Mouse (Mus musculus) heart, embryonic 13.5 days (tissue): ENCODE measurements around the gene Gm27029. TPM values are rescaled to one million over a fixed set of nuclear protein-coding genes. Genes with fewer than 3 reads are reported as not detected.
A peak's percentile ranks its signal among the peaks of the same experiment; 100 is the strongest.

Experiments used
- ATAC-seq: fragments of 200-750 bp; cut with Nextera tagmentation; 2 replicates; pipeline ENCODE4 v1.8.0; 2017; ENCODE audit warnings: moderate TSS enrichment; ENCODE audit not compliant: insufficient number of reproducible peaks, low FRiP score, low TSS enrichment; ENCODE audit errors: extremely low read depth
- H3K27ac ChIP-seq: fragments of 300-500 bp; sonication (generic); replicated peaks from 2 replicates; pipeline ENCODE4 v1.5.1; 2015; ENCODE audit warnings: moderate library complexity, mild to moderate bottlenecking, inconsistent platforms
- H3K27me3 ChIP-seq: fragments of 300-500 bp; sonication (generic); replicated peaks from 2 replicates; pipeline ENCODE4 v1.6.1; 2015; ENCODE audit warnings: mild to moderate bottlenecking, inconsistent platforms
- H3K36me3 ChIP-seq: fragments of 300-500 bp; sonication (generic); 2 replicates; pipeline ENCODE4 v1.6.1; 2015; ENCODE audit warnings: mild to moderate bottlenecking, inconsistent platforms
- H3K4me1 ChIP-seq: fragments of 300-500 bp; sonication (generic); 2 replicates; pipeline ENCODE4 v1.6.1; 2015; ENCODE audit warnings: inconsistent platforms
- H3K4me2 ChIP-seq: fragments of 300-500 bp; sonication (generic); 2 replicates; pipeline ENCODE4 v1.6.1; 2015; ENCODE audit warnings: inconsistent platforms, mild to moderate bottlenecking, moderate library complexity
- H3K4me3 ChIP-seq: fragments of 300-500 bp; sonication (generic); 2 replicates; pipeline ENCODE4 v1.5.1; 2015; ENCODE audit warnings: moderate library complexity, mild to moderate bottlenecking, inconsistent platforms
- H3K9ac ChIP-seq: fragments of 300-500 bp; sonication (generic); 2 replicates; pipeline ENCODE4 v1.6.1; 2015; ENCODE audit warnings: inconsistent platforms, mild to moderate bottlenecking, moderate library complexity
- H3K9me3 ChIP-seq: fragments of 300-500 bp; sonication (generic); 2 replicates; pipeline ENCODE4 v1.6.1; 2016; ENCODE audit warnings: inconsistent platforms
- WGBS: fragments of 180-500 bp; shearing (Covaris S2); methylation state at CpG from one replicate; pipeline ENCODE4 v1.1.7; 2015; ENCODE audit warnings: mixed read lengths; 5-methylcytosine and 5-hydroxymethylcytosine counted together
- microRNA-seq: library from miRNA; unstranded; fragments of <30 nt; microRNA quantifications from one replicate; pipeline ENCODE4, GENCODE M21; 2016
- polyA plus RNA-seq: library from polyadenylated mRNA; unstranded; fragments of >200 nt; fragmentation: Nextera tagmentation; extraction: Ambion mirVana; gene quantifications from 2 replicates; pipeline ENCODE4 v1.2.1, GENCODE M21; 2015

Gene Gm27029
- polyA plus RNA-seq, 1 experiment from 2014 or later, result 18.3 TPM

- H3K9ac ChIP-seq, result peak overlapping the region; percentile 38
- H3K4me2 ChIP-seq, result no peak overlapping the region
- no peaks in the 10 kb centered on the region for H3K9me3 ChIP-seq
- peaks cover 29% of the 10 kb centered on the region for H3K4me1 ChIP-seq
- ATAC-seq, result no peak
- H3K27ac ChIP-seq, result no peak overlapping the region
- H3K4me3 ChIP-seq, result no peak overlapping the region
- WGBS, result 7% methylated on average over 5 of the region's 5 CpGs
- no peaks in the 10 kb centered on the region for H3K36me3 ChIP-seq
- no peaks in the 10 kb centered on the region for H3K27me3 ChIP-seq
These were observed 60.1 kb downstream of the Gm27029 start for GRCm38 (mm10) chr11:101364531-101364931.

DNA sequence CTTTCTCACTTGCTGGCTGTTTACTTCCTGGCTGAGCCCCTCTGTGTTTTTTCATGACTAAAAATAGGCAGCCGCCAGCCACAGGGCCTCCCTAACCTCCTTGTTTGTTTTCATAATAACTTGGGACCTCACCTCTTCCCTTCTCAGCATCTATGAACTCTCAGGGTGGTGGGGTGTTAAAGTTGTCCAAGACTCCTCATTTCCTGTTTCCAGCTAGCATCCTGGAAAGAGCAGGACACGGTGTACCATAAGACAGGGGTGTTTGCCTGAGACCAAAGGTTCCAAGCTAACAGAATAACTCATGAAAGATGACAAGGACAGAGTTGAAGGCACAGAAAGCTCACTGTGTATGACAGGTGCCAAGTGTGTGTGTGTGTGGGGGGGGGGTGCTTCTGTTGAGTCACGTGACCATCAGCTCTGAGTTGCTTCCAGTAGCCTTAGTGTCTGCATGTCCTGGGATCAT lies 63.9 kb downstream of the Gm27029 start:
- Histone ChIP-seq H3K36me3 (no peaks in the 10 kb centered on the region), H3K4me1 (peaks cover 31% of the 10 kb centered on the region), H3K9me3 (no peaks in the 10 kb centered on the region), H3K4me3 (no peak overlapping the region), H3K9ac (no peak overlapping the region), H3K27me3 (no peaks in the 10 kb centered on the region), H3K4me2 (peak overlapping the region; percentile 2; the same call in 1 of the 2 replicates), H3K27ac (peak overlapping the region; percentile 58)
- WGBS, result 38% methylated on average over 3 of the region's 3 CpGs
- no peak for ATAC-seq

- H3K4me3 ChIP-seq, result no peak overlapping the region
- ATAC-seq, result no peak
- peak overlapping the region; percentile 58 for H3K27ac ChIP-seq
- no peaks in the 10 kb centered on the region for H3K36me3 ChIP-seq
- H3K27me3 ChIP-seq, result no peaks in the 10 kb centered on the region
- H3K9me3 ChIP-seq, result no peaks in the 10 kb centered on the region
- peaks cover 29% of the 10 kb centered on the region for H3K4me1 ChIP-seq
- H3K4me2 ChIP-seq, result no peak overlapping the region
- no peak overlapping the region for H3K9ac ChIP-seq
- WGBS, result 53% methylated on average over 9 of the region's 9 CpGs
These were observed 64.8 kb downstream of the Gm27029 start for GRCm38 (mm10) chr11:101359776-101360175.

DNA sequence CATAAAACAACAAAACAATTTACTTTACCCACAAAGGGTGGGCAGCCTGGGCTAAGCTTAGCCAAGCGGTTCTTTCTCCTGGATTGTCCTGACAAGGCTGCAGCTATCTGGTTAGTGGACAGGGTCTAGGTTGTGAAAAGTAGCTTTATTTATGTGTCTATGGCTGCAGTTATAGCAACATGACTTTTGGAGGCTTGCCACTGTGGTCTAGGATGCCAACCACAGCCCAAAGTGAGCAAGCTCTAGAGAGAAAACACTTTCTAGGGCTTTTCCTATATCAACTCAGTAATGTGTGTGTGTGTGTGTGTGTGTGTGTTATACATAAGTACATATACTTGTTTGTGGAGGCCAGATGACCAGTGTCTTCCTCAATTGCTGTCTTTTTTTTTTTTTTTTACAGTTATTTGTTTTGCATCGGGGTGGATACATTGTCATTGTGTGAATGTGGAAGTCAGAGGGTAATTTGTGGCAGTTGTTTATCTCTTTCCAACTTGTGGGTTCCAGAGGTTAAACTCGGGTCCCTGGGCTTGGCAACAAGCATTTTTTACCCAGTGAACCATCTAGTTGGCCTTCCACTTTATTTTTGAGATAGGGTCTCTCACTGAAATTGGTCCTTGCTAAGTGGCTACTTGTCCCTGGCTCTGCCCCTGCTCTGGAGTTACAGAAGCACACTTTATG lies 67.0 kb downstream of the Gm27029 start:
- Histone ChIP-seq H3K9ac (no peak overlapping the region), H3K4me2 (no peak overlapping the region), H3K36me3 (no peaks in the 10 kb centered on the region), H3K4me3 (no peak overlapping the region), H3K4me1 (peaks cover 22% of the 10 kb centered on the region), H3K27me3 (no peaks in the 10 kb centered on the region), H3K9me3 (no peaks in the 10 kb centered on the region), H3K27ac (no peak overlapping the region)
- 73% methylated on average over 3 of the region's 3 CpGs for WGBS
- ATAC-seq, result no peak

Small RNA genes within 50 kb of the gene (microRNA-seq; reads per million reads assigned to microRNA genes)
- gene Mir6929, result 1.0 reads per million

Other genes starting within 250 kb of the Gm27029 start
- gene Ccr10, start 249.4 kb downstream of the Gm27029 start, polyA plus RNA-seq, result 0.19 and 0.33 TPM in 2 replicates
- gene Ezh1, start 198.3 kb downstream of the Gm27029 start, polyA plus RNA-seq, result 11.6 and 11.7 TPM in 2 replicates
- gene Ramp2, start 178.8 kb downstream of the Gm27029 start, polyA plus RNA-seq, result 210 and 234 TPM in 2 replicates
- gene Vps25, start 171.1 kb downstream of the Gm27029 start, polyA plus RNA-seq, result 98.8 and 111 TPM in 2 replicates
- 7.6 and 8.0 TPM in 2 replicates for gene Wnk4, start 164.2 kb downstream of the Gm27029 start, polyA plus RNA-seq
- 0.48 and 0.65 TPM in 2 replicates for gene Cntd1, start 145.8 kb downstream of the Gm27029 start, polyA plus RNA-seq
- 165 and 171 TPM in 2 replicates for gene Coa3, start 145.7 kb downstream of the Gm27029 start, polyA plus RNA-seq
- gene Becn1, start 122.5 kb downstream of the Gm27029 start, polyA plus RNA-seq, result 128 and 130 TPM in 2 replicates
- 99.0 and 105 TPM in 2 replicates for gene Psme3, start 108.6 kb downstream of the Gm27029 start, polyA plus RNA-seq
- gene Aoc2, start 99.7 kb downstream of the Gm27029 start, polyA plus RNA-seq, result 0.70 and 0.75 TPM in 2 replicates
- 0.28 and 0.32 TPM in 2 replicates for gene Aoc3, start 94.2 kb downstream of the Gm27029 start, polyA plus RNA-seq
- not detected in 2 replicates for gene G6pc, start 57.2 kb downstream of the Gm27029 start, polyA plus RNA-seq
- gene Aarsd1, start 7.2 kb downstream of the Gm27029 start, polyA plus RNA-seq, result 35.4 and 45.9 TPM in 2 replicates
- 13.1 and 14.3 TPM in 2 replicates for gene Rundc1, start 289 bp upstream of the Gm27029 start, polyA plus RNA-seq
- gene Ptges3l, start 537 bp upstream of the Gm27029 start, polyA plus RNA-seq, result 71.6 and 75.1 TPM in 2 replicates
- 222 and 239 TPM in 2 replicates for gene Rpl27, start 17.5 kb upstream of the Gm27029 start, polyA plus RNA-seq
- gene Ifi35, start 23.6 kb upstream of the Gm27029 start, polyA plus RNA-seq, result 11.6 and 13.7 TPM in 2 replicates
- gene Rnd2, start 40.2 kb upstream of the Gm27029 start, polyA plus RNA-seq, result 23.5 and 26.4 TPM in 2 replicates
- gene Vat1, start 41.4 kb upstream of the Gm27029 start, polyA plus RNA-seq, result 28.0 and 28.9 TPM in 2 replicates
- gene Brca1, start 127.2 kb upstream of the Gm27029 start, polyA plus RNA-seq, result 5.5 and 7.0 TPM in 2 replicates
- gene Nbr1, start 127.4 kb upstream of the Gm27029 start, polyA plus RNA-seq, result 54.9 and 55.3 TPM in 2 replicates
- gene Tmem106a, start 157.4 kb upstream of the Gm27029 start, polyA plus RNA-seq, result 4.0 and 4.4 TPM in 2 replicates
- not detected in 2 replicates for gene Gm11634, start 174.5 kb upstream of the Gm27029 start, polyA plus RNA-seq
- 31.8 and 37.0 TPM in 2 replicates for gene Rdm1, start 202.4 kb upstream of the Gm27029 start, polyA plus RNA-seq
- gene Arl4d, start 240.7 kb upstream of the Gm27029 start, polyA plus RNA-seq, result 8.7 and 9.1 TPM in 2 replicates